Mouse (Mus musculus): ENCODE measurements around the gene Gm10775. TPM values are rescaled to one million over a fixed set of nuclear protein-coding genes. Genes with fewer than 3 reads are reported as not detected.

The Gm10775 gene
- not detected in 2 replicates for polyA plus RNA-seq (2015; fragmentation: Nextera tagmentation; extraction: Ambion mirVana)

GRCm38 (mm10) chr13:65259239-65259638 lies at the start of gene Gm10775:
Gm10775 (plus strand) TSS chr13:65259539.
- ATAC-seq (ENCODE audit: insufficient number of reproducible peaks, low FRiP score, low TSS enrichment, low read depth), result no peak
- 45% methylated on average over 29 of the region's 29 CpGs for WGBS

GRCm38 (mm10) chr13:65225945-65226344 lies 33.4 kb upstream of the Gm10775 start:
- Histone ChIP-seq H3K4me2 (no peak overlapping the region), H3K36me3 (no peaks in the 10 kb centered on the region), H3K9ac (no peak overlapping the region), H3K4me1 (no peaks in the 10 kb centered on the region), H3K27me3 (no peaks in the 10 kb centered on the region), H3K9me3 (no peaks in the 10 kb centered on the region), H3K4me3 (no peak overlapping the region), H3K27ac (no peak overlapping the region)
- WGBS, result 57% methylated on average over 6 of the region's 6 CpGs
- no peak for ATAC-seq (ENCODE audit: insufficient number of reproducible peaks, low FRiP score, low TSS enrichment, low read depth)

More at GRCm38 (mm10) chr13:65259239-65259638, at the start of gene Gm10775:
- no peak within 1 kb of the TSS for H3K27ac ChIP-seq
- peak within 1 kb of the TSS; percentile 33; the same call in 1 of the 2 replicates for H3K4me2 ChIP-seq
- no peaks in the 10 kb centered on the region for H3K4me1 ChIP-seq
- H3K4me3 ChIP-seq, result peak within 1 kb of the TSS; percentile 20
- H3K9ac ChIP-seq, result no peak within 1 kb of the TSS
- peaks cover 33% of the 10 kb centered on the region for H3K9me3 ChIP-seq
- peaks cover 19% of the 10 kb centered on the region for H3K36me3 ChIP-seq
- peaks cover 4% of the 10 kb centered on the region; the same call in 1 of the 2 replicates for H3K27me3 ChIP-seq

GRCm38 (mm10) chr13:65226657-65227056 lies 32.7 kb upstream of the Gm10775 start:
- WGBS, result 82% methylated on average over 2 of the region's 2 CpGs
- H3K9me3 ChIP-seq, result no peaks in the 10 kb centered on the region
- no peak overlapping the region for H3K4me2 ChIP-seq
- no peak overlapping the region for H3K4me3 ChIP-seq
- H3K36me3 ChIP-seq, result no peaks in the 10 kb centered on the region
- no peaks in the 10 kb centered on the region for H3K4me1 ChIP-seq
- H3K27me3 ChIP-seq, result no peaks in the 10 kb centered on the region
- H3K27ac ChIP-seq, result no peak overlapping the region
- ATAC-seq (ENCODE audit: insufficient number of reproducible peaks, low FRiP score, low TSS enrichment, low read depth), result no peak
- H3K9ac ChIP-seq, result no peak overlapping the region

DNA sequence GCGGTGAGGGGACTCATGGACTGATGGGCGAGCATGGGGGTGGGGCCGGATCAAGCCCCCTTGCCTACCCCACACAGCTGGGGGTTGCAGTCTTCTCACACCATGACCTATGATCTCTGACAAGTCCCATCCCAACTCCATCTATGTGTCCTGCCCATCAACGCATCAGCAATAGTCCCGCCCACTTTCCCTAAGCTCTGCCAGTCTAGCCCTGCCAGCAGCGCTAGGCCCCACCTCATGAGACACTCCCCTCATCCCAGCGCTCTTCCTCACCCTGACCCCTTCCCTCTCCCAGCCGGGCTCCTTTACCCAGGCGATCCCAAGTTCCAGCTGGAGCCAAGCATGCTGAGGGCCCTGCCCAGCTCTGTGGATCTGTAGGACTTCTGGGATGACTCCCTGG lies 22.1 kb upstream of the Gm10775 start:
- no peak overlapping the region for H3K4me2 ChIP-seq
- H3K27ac ChIP-seq, result no peak overlapping the region
- H3K4me1 ChIP-seq, result peaks cover 11% of the 10 kb centered on the region
- no peaks in the 10 kb centered on the region for H3K27me3 ChIP-seq
- no peak overlapping the region for H3K9ac ChIP-seq
- 72% methylated on average over 9 of the region's 9 CpGs for WGBS
- no peak for ATAC-seq (ENCODE audit: insufficient number of reproducible peaks, low FRiP score, low TSS enrichment, low read depth)
- no peak overlapping the region for H3K4me3 ChIP-seq
- H3K9me3 ChIP-seq, result no peaks in the 10 kb centered on the region
- no peaks in the 10 kb centered on the region for H3K36me3 ChIP-seq

- WGBS, result 2% methylated on average over 28 of the region's 28 CpGs
- H3K27me3 ChIP-seq, result no peaks in the 10 kb centered on the region
- peaks cover 16% of the 10 kb centered on the region for H3K4me1 ChIP-seq
- peak overlapping the region; percentile 79 for H3K4me3 ChIP-seq
- H3K27ac ChIP-seq, result peak overlapping the region; percentile 97
- ATAC-seq (ENCODE audit: insufficient number of reproducible peaks, low FRiP score, low TSS enrichment, low read depth), result peak; percentile 91
- 0 out of 2 replicates have a peak, but pooled peaks cover 5% of the 10 kb centered on the region for H3K9me3 ChIP-seq
- H3K4me2 ChIP-seq, result peak overlapping the region; percentile 98
- H3K36me3 ChIP-seq, result 0 out of 2 replicates have a peak, but pooled peaks cover 2% of the 10 kb centered on the region
- peak overlapping the region; percentile 67 for H3K9ac ChIP-seq
These were observed 18.7 kb upstream of the Gm10775 start for GRCm38 (mm10) chr13:65240509-65241098.

GRCm38 (mm10) chr13:65241099-65241626 lies 18.2 kb upstream of the Gm10775 start:
- Histone ChIP-seq H3K36me3 (0 out of 2 replicates have a peak, but pooled peaks cover 3% of the 10 kb centered on the region), H3K9ac (peak overlapping the region; percentile 67), H3K4me2 (peak overlapping the region; percentile 98), H3K27ac (peak overlapping the region; percentile 97), H3K27me3 (no peaks in the 10 kb centered on the region), H3K9me3 (0 out of 2 replicates have a peak, but pooled peaks cover 5% of the 10 kb centered on the region), H3K4me3 (peak overlapping the region; percentile 79), H3K4me1 (peaks cover 16% of the 10 kb centered on the region)
- WGBS, result under 1% methylated on average over 45 of the region's 45 CpGs
- peak; percentile 85 for ATAC-seq (ENCODE audit: insufficient number of reproducible peaks, low FRiP score, low TSS enrichment, low read depth)

GRCm38 (mm10) chr13:65241627-65242318 lies 17.6 kb upstream of the Gm10775 start:
- peak overlapping the region; percentile 79 for H3K4me3 ChIP-seq
- H3K9ac ChIP-seq, result peak overlapping the region; percentile 67
- 3% methylated on average over 51 of the region's 51 CpGs for WGBS
- peaks cover 16% of the 10 kb centered on the region for H3K4me1 ChIP-seq
- 0 out of 2 replicates have a peak, but pooled peaks cover 5% of the 10 kb centered on the region for H3K9me3 ChIP-seq
- 0 out of 2 replicates have a peak, but pooled peaks cover 3% of the 10 kb centered on the region for H3K36me3 ChIP-seq
- H3K27ac ChIP-seq, result peak overlapping the region; percentile 97
- ATAC-seq (ENCODE audit: insufficient number of reproducible peaks, low FRiP score, low TSS enrichment, low read depth), result no peak
- H3K4me2 ChIP-seq, result peak overlapping the region; percentile 98
- no peaks in the 10 kb centered on the region for H3K27me3 ChIP-seq

DNA sequence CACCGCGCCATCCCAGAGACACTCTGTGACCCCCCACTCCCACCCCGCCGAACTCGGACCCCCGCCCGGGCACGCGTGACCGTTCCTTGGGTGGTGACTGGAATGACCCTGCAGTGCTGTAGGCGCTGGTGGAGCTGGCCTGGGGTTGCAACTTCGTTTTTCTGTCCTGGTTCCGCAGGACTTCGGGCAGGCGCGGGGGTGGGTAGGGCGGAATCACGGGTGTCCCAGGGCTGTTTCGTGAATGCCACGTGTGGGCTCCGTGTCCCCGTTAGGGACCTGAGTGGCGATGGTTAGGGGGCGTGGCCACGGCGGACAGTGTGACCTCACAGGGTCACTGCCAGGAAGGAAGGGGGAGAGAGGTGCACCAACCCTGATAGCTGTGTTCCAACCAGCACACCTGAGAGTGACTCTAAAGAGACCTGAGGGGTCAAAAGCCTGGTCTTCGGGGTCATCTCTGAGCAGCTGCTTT lies 17.0 kb upstream of the Gm10775 start:
- ATAC-seq (ENCODE audit: insufficient number of reproducible peaks, low FRiP score, low TSS enrichment, low read depth), result no peak
- WGBS, result 32% methylated on average over 27 of the region's 27 CpGs
- H3K4me3 ChIP-seq, result peak overlapping the region; percentile 79
- H3K27ac ChIP-seq, result no peak overlapping the region
- peak overlapping the region; percentile 67; the same call in 1 of the 2 replicates for H3K9ac ChIP-seq
- H3K4me1 ChIP-seq, result peaks cover 16% of the 10 kb centered on the region
- H3K27me3 ChIP-seq, result no peaks in the 10 kb centered on the region
- H3K9me3 ChIP-seq, result 0 out of 2 replicates have a peak, but pooled peaks cover 5% of the 10 kb centered on the region
- H3K4me2 ChIP-seq, result peak overlapping the region; percentile 98
- H3K36me3 ChIP-seq, result 0 out of 2 replicates have a peak, but pooled peaks cover 3% of the 10 kb centered on the region

DNA sequence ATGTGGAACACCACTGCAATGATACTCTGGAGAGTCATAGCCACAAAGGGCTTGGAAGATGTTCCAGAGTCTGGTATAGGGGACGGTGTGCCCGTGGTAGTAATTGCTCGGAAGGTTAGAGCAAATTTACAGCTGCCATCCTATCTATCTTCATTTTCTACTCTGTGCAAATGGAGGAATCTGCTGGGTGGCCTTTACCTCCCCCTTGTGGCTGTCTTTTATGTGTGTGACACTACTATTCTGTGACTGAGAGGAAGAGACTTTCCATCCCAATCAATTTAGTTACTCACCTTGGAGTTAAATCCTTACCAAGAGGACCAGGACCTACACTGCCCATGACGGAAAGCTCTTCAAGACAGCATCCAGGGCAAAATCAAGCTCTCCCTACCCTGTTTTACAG lies 16.1 kb upstream of the Gm10775 start:
- H3K27ac ChIP-seq, result no peak overlapping the region

GRCm38 (mm10) chr13:65258175-65258954 lies 974 bp upstream of the Gm10775 start:
- peaks cover 4% of the 10 kb centered on the region; the same call in 1 of the 2 replicates for H3K27me3 ChIP-seq
- no peak for ATAC-seq (ENCODE audit: insufficient number of reproducible peaks, low FRiP score, low TSS enrichment, low read depth)
- H3K9me3 ChIP-seq, result peaks cover 33% of the 10 kb centered on the region
- H3K27ac ChIP-seq, result no peak overlapping the region
- peak overlapping the region; percentile 33; the same call in 1 of the 2 replicates for H3K4me2 ChIP-seq
- H3K4me1 ChIP-seq, result no peaks in the 10 kb centered on the region
- 30% methylated on average over 36 of the region's 36 CpGs for WGBS
- peak overlapping the region; percentile 20 for H3K4me3 ChIP-seq
- H3K9ac ChIP-seq, result no peak overlapping the region
- H3K36me3 ChIP-seq, result peaks cover 11% of the 10 kb centered on the region

More for the DNA sequence above, 16.1 kb upstream of the Gm10775 start:
- Histone ChIP-seq H3K9me3 (0 out of 2 replicates have a peak, but pooled peaks cover 5% of the 10 kb centered on the region), H3K4me2 (no peak overlapping the region), H3K36me3 (peaks cover 7% of the 10 kb centered on the region), H3K4me3 (no peak overlapping the region), H3K4me1 (peaks cover 16% of the 10 kb centered on the region), H3K9ac (no peak overlapping the region), H3K27me3 (no peaks in the 10 kb centered on the region)
- ATAC-seq (ENCODE audit: insufficient number of reproducible peaks, low FRiP score, low TSS enrichment, low read depth), result no peak
- WGBS, result 96% methylated on average over 4 of the region's 4 CpGs

DNA sequence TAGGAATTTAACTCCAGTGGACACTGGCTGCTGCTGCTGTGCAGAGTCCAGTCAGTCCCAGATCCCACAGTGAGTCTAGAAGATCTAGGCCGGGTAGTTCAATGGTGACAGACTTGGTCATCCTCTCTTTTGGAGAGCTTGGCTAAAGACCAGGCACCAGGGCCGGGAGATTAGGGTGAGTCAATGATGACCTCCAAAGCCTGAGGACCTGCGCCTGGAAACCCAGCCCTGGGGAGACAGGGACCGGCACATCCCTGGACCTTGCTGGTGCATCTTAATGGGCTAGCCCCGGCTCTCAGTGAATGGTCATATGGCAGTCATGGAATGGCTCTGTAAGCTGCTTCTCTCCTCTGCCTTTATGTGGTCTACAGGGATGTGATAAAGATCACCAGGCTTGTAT lies 2.7 kb downstream of the Gm10775 start:
- Histone ChIP-seq H3K27me3 (peaks cover 4% of the 10 kb centered on the region; the same call in 1 of the 2 replicates), H3K4me3 (no peak overlapping the region), H3K4me2 (no peak overlapping the region), H3K9ac (no peak overlapping the region), H3K36me3 (peaks cover 28% of the 10 kb centered on the region), H3K27ac (no peak overlapping the region), H3K9me3 (peaks cover 41% of the 10 kb centered on the region), H3K4me1 (no peaks in the 10 kb centered on the region)
- 94% methylated on average over 5 of the region's 5 CpGs for WGBS
- no peak for ATAC-seq (ENCODE audit: insufficient number of reproducible peaks, low FRiP score, low TSS enrichment, low read depth)

Data from limb, embryonic 15.5 days (tissue).